Mouse (Mus musculus) intestine, embryonic 16.5 days (tissue): ENCODE results near the gene Iqcn. TPM values are rescaled to one million over a fixed set of nuclear protein-coding genes. Genes with fewer than 3 reads are reported as not detected.

ENCODE experiments used
- ATAC-seq: fragments of 200-750 bp; cut with Nextera tagmentation; 2 replicates; pipeline ENCODE4 v1.8.0; 2017; ENCODE audit warnings: moderate TSS enrichment, moderate library complexity
- H3K27ac ChIP-seq: fragments of 300-500 bp; sonication (generic); 2 replicates; pipeline ENCODE4 v1.5.1; 2014; ENCODE audit warnings: mild to moderate bottlenecking, low read length
- H3K27me3 ChIP-seq: fragments of 300-500 bp; sonication (generic); replicated peaks from 2 replicates; pipeline ENCODE4 v1.6.1; 2014; ENCODE audit warnings: low read length, control low read depth, mixed read lengths; ENCODE audit not compliant: control insufficient read depth, insufficient read depth
- H3K36me3 ChIP-seq: fragments of 300-500 bp; sonication (generic); 2 replicates; pipeline ENCODE4 v1.6.1; 2014; ENCODE audit warnings: low read length, control low read depth; ENCODE audit not compliant: control insufficient read depth, insufficient read depth
- H3K4me1 ChIP-seq: fragments of 300-500 bp; sonication (generic); 2 replicates; pipeline ENCODE4 v1.6.1; 2014; ENCODE audit warnings: low read length, control low read depth, mixed read lengths; ENCODE audit not compliant: control insufficient read depth, insufficient read depth
- H3K4me2 ChIP-seq: fragments of 300-500 bp; sonication (generic); 2 replicates; pipeline ENCODE4 v1.6.1; 2014; ENCODE audit warnings: low read depth, low read length, control low read depth
- H3K4me3 ChIP-seq: fragments of 300-500 bp; sonication (generic); 2 replicates; pipeline ENCODE4 v1.5.1; 2014; ENCODE audit warnings: mild to moderate bottlenecking, low read length
- H3K9ac ChIP-seq: fragments of 300-500 bp; sonication (generic); 2 replicates; pipeline ENCODE4 v1.6.1; 2014; ENCODE audit warnings: low read depth, low read length
- H3K9me3 ChIP-seq: fragments of 300-500 bp; sonication (generic); 2 replicates; pipeline ENCODE4 v1.6.1; 2016; ENCODE audit warnings: low read length, control low read depth; ENCODE audit not compliant: control insufficient read depth
- WGBS: fragments of 180-500 bp; shearing (Covaris S2); extraction: QIAGEN DNeasy Blood & Tissue Kit; methylation state at CpG from one replicate; pipeline ENCODE4 v1.1.7; 2014; 5-methylcytosine and 5-hydroxymethylcytosine counted together
- polyA plus RNA-seq: library from polyadenylated mRNA; unstranded; fragments of >200 nt; fragmentation: Nextera tagmentation; extraction: Ambion mirVana; gene quantifications from 2 replicates; pipeline ENCODE4 v1.2.1, GENCODE M21; 2015

Iqcn gene
- polyA plus RNA-seq, 1 experiment from 2014 or later: not detected

DNA sequence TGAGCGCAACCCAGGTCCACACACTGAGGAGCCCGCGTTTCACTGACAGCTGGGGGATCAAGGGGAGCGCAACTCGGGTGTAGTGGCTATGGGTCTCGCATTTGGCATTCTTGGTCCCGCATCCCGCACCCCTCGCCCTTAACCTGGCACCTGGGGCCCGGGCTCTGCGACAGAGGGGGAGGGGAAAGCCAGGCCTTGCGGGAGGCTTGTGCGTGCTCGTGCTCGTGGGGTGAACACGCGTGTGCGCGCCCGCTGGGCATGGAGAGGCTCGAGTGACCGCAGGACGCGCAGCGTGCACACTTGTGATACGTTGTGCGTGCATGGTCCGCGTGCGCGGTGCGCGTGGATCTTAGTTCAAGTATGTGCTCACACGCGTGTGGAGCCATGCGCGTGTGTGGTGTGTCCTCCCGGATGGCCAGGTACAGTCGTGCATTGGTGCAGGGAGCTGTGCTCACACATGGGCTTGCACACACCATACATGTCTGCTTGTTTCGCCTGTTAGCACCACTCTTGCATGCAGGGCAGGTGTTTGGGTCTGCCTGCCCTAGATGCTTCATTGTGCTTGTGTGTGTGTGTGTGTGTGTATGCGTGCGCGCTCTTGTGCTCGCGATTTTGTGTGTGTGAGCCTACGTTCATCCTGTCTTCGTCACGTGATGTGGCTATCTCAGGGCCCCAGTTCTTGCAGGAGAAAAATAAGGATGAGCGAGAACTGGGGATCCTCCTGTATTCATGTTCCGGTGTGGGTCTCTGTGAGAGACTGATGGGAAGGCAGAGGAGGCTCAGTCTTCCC, 51.8 kb downstream of the Iqcn start:
- Histone ChIP-seq H3K9me3 (no peaks in the 10 kb centered on the region), H3K4me1 (peaks cover 38% of the 10 kb centered on the region), H3K36me3 (peaks cover 4% of the 10 kb centered on the region; the same call in 1 of the 2 replicates), H3K27ac (peak overlapping the region; percentile 65), H3K4me2 (peak overlapping the region; percentile 98), H3K9ac (peak overlapping the region; percentile 91), H3K4me3 (peak overlapping the region; percentile 79), H3K27me3 (no peaks in the 10 kb centered on the region)
- WGBS: 11% methylated on average over 50 of the region's 50 CpGs
- peak; percentile 31 for ATAC-seq

DNA sequence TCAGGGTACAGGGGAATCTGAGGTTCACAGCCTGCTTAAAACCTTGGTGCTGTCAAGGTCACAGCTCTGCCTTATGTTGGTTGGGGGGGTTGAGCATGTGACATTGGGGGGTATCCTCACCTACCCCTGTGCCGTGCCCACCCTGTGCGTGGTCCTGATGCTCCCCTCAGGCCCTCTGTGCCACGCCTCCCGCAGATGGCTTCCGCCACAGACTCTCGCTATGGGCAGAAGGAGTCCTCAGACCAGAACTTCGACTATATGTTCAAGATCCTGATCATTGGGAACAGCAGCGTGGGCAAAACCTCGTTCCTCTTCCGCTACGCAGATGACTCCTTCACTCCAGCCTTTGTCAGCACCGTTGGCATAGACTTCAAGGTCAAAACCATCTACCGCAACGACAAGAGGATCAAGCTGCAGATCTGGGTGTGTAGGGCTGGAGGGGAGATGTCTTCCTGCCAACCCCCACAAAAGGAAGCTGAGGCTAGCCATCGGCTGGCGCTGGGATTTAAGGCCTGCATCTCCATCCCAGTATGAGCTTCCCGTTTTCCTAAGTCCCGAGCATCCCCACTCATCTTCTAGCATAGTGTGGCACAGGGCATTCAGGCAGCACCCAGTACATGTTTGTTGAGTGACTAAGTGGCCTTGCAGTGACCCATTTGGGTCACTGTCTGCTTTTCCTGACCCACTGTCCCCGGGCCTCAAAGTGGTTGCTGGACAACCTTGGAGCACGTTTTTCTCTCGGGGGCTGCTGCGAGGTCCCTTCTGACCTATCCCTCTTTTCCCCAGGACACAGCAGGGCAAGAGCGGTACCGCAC, 52.6 kb downstream of the Iqcn start:
- Histone ChIP-seq H3K4me3 (peak overlapping the region; percentile 79), H3K4me2 (peak overlapping the region; percentile 98), H3K9me3 (no peaks in the 10 kb centered on the region), H3K27me3 (no peaks in the 10 kb centered on the region), H3K27ac (no peak overlapping the region), H3K9ac (no peak overlapping the region), H3K36me3 (peaks cover 4% of the 10 kb centered on the region; the same call in 1 of the 2 replicates), H3K4me1 (peaks cover 41% of the 10 kb centered on the region)
- WGBS: 83% methylated on average over 24 of the region's 24 CpGs
- no peak for ATAC-seq

DNA sequence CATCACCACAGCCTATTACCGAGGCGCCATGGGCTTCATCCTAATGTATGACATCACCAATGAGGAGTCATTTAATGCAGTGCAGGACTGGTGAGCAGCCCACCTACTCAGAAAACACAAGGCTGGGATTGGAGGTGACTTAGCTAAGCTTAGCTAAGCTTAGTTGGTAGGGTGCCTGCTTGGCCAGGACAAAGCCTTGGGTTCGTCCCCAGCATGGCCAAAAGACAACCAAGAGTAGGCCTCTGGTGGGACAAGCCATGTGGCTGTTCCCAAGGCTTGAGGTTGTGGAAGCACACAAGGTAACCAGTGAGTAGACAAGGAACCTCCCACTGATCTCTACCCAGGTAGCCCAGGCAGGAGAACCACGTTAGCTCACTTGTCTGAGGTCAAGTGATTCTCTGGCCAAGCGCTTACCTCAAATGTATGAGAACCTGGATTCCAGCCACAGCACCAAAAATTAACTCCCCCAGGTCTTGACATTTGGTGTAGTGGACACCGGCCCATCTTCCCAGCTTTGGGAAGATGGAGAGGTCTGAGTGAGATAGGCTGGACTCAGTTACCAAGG, 53.3 kb downstream of the Iqcn start:
- Histone ChIP-seq H3K4me1 (peaks cover 44% of the 10 kb centered on the region), H3K9ac (no peak overlapping the region)

DNA sequence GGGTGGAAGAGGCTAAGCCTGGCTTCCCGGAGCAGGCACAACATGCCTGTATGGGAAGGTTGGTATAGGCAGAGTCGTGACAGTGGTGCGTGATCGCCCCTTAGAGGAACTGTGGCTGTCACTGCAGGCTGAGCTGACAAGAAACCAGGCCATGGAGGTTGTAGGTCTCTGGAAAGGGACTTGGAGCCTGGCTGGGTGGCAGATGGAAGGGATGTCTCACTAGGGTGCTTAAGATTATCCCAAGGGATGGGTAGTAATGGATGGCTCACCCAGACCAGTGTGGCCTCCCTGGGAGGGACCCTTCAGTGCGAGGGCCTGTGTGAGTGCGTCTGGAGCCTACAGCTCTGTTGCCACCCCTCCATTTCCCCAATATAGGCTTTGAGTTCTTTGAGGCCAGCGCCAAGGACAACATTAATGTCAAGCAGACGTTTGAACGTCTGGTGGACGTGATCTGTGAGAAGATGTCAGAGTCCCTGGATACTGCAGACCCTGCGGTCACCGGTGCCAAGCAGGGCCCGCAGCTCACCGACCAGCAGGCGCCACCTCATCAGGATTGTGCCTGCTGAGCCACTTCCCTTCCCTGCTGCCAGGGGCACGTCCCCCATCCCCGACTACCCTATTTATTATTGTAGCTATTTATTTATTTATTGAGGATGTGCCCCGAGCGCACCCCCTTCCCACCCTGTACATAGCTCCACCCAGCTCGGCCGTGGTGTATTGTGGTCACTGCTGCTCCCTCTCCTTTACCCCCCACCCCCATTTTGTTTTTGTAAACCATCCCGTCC, 54.5 kb downstream of the Iqcn start:
- no peak overlapping the region for H3K4me2 ChIP-seq
- no peaks in the 10 kb centered on the region for H3K9me3 ChIP-seq
- H3K27me3 ChIP-seq: no peaks in the 10 kb centered on the region
- H3K4me1 ChIP-seq: peaks cover 44% of the 10 kb centered on the region
- H3K4me3 ChIP-seq: no peak overlapping the region
- H3K9ac ChIP-seq: no peak overlapping the region
- H3K27ac ChIP-seq: no peak overlapping the region
- WGBS: 74% methylated on average over 22 of the region's 22 CpGs
- H3K36me3 ChIP-seq: peaks cover 4% of the 10 kb centered on the region; the same call in 1 of the 2 replicates
- no peak for ATAC-seq

More for the DNA sequence above, 53.3 kb downstream of the Iqcn start:
- 94% methylated on average over 6 of the region's 6 CpGs for whole genome bisulfite sequencing
- Histone ChIP-seq H3K9me3 (no peaks in the 10 kb centered on the region), H3K36me3 (peaks cover 4% of the 10 kb centered on the region; the same call in 1 of the 2 replicates), H3K27ac (no peak overlapping the region), H3K27me3 (no peaks in the 10 kb centered on the region), H3K4me3 (no peak overlapping the region), H3K4me2 (no peak overlapping the region)
- ATAC-seq: no peak

DNA sequence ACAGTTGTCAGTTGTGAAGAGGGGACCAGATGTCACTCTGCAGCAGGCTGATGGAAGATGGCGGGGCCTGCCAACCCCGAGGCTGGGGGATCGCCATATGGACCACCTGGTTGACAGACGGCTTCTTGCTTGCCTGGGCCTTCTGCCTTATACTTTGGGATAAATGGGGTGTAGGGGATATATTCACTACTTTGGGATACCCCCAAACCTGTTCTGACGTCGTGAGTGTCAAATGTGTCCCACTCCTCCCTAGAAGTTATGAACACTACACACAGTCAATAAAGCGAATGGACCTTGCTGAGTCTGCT, 55.0 kb downstream of the Iqcn start:
- 89% methylated on average over 7 of the region's 7 CpGs for WGBS
- no peak overlapping the region for H3K27ac ChIP-seq
- H3K9ac ChIP-seq: no peak overlapping the region
- H3K4me2 ChIP-seq: no peak overlapping the region
- H3K27me3 ChIP-seq: no peaks in the 10 kb centered on the region
- H3K9me3 ChIP-seq: no peaks in the 10 kb centered on the region
- H3K36me3 ChIP-seq: peaks cover 4% of the 10 kb centered on the region; the same call in 1 of the 2 replicates
- H3K4me1 ChIP-seq: peaks cover 39% of the 10 kb centered on the region
- no peak overlapping the region for H3K4me3 ChIP-seq
- ATAC-seq: no peak

DNA sequence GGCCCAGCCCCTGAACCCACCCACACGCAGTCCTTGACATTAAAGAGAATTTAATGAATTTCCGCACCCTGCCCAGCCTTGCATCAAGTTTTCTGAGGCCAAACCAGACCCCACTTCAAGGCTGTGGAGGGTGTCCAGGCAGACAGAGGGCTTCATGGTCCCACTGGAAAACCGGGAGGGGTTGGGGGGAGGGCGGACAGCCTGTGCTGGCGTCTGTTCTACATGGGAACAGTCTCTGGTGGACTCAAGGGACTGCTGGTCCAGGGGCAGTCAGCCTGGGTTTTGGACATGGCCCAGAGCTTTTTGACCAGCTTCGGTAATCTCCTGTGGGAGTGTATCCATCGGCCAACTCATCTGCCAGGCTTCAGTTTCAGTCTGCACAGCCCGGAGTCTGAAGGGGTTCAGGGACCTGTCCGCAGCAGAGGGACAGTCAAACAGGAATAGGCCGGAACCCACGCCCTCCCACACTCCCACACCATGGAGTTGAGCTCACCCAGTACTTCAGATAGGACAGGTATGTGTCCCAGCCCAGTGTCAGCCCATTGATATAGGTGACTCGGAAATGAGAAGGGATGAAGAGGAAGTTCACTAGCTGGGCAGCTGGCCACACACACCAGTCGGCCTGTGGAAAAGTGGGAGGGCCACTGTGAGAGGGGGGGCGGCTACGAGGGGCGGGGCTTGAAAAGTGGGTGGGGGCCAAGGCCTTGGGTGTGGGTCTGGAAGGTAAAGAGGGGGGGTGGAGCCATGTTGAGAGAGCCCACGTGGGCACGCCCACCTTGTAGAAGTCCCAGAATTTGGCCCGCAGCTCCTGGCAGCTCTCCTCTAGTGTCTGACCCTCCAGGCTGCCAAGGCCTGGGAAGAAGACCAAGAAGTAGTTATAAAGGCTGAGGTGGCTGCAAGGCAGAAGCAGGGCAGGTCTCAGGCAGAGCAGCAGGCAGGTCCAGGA, 55.6 kb downstream of the Iqcn start:
- Histone ChIP-seq H3K36me3 (peaks cover 7% of the 10 kb centered on the region; the same call in 1 of the 2 replicates), H3K4me2 (no peak overlapping the region), H3K4me1 (peaks cover 37% of the 10 kb centered on the region), H3K9me3 (no peaks in the 10 kb centered on the region), H3K4me3 (no peak overlapping the region), H3K27me3 (no peaks in the 10 kb centered on the region), H3K27ac (no peak overlapping the region), H3K9ac (peak overlapping the region; percentile 32)
- 66% methylated on average over 19 of the region's 19 CpGs for WGBS
- no peak for ATAC-seq

DNA sequence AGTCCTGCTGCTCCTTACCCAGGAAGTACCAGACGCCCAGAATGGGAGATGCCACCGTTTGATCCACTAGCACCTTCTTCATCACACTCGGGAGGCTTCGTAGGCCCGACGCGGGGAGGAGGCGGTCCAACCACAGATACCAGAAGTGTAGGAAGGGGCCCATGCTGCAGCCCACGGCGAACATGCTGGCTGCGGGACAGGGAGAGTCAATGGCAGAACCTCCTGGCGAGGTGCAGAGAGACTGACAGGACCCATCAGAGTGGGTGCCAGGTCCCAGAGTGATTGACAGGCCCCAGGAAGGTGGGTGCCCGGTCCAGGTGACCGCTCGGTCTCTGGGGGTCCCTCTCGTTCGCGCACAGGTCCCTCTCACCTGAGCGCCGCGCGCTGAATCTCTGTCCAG, 57.1 kb downstream of the Iqcn start:
- no peaks in the 10 kb centered on the region for H3K27me3 ChIP-seq
- WGBS: under 1% methylated on average over 22 of the region's 22 CpGs
- peaks cover 7% of the 10 kb centered on the region; the same call in 1 of the 2 replicates for H3K36me3 ChIP-seq
- peak overlapping the region; percentile 85 for H3K9ac ChIP-seq
- H3K9me3 ChIP-seq: no peaks in the 10 kb centered on the region
- H3K27ac ChIP-seq: peak overlapping the region; percentile 74
- H3K4me2 ChIP-seq: peak overlapping the region; percentile 94
- H3K4me3 ChIP-seq: peak overlapping the region; percentile 68
- H3K4me1 ChIP-seq: peaks cover 31% of the 10 kb centered on the region
- ATAC-seq: no peak

DNA sequence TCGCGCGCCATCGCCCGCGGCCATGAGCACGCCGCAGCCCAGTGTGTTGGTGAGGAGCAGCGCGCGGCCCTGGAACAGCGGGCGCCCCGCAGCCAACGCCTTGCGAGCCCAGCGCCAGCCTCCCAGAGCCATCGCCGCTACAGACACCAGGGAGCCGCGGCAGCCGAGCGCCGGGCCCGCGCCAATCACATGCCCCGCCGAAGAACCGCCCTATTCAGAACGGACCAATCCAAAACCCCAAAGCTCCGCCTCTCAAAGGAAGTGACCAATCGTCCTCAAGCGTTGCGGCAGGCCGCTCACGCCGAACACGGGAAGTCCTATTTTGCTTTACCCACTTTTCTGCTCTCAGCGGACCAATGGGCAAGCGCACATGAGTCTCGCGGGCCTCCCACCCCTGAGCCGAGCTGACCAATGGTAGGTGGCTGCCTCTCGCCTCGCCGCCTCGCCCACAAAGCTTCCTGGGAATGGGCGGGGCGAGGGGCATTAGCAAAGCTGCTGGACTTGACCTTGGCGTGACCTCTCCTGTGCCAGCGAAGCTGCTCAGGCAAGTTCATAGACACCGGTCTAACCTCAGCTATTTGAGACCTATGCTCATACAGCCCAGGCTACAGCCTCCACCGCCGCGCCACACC, 57.6 kb downstream of the Iqcn start, which contains the start of gene Mpv17l2:
Gene Mpv17l2 (minus strand): TSS at position 172 of the 632 bp plus-strand sequence.
- Histone ChIP-seq H3K4me1 (peaks cover 27% of the 10 kb centered on the region), H3K27ac (peak within 1 kb of the TSS; percentile 78), H3K36me3 (peaks cover 6% of the 10 kb centered on the region; the same call in 1 of the 2 replicates), H3K27me3 (no peaks in the 10 kb centered on the region), H3K4me2 (peak within 1 kb of the TSS; percentile 94), H3K9me3 (no peaks in the 10 kb centered on the region), H3K4me3 (peak within 1 kb of the TSS; percentile 68), H3K9ac (peak within 1 kb of the TSS; percentile 85)
- 1% methylated on average over 55 of the region's 55 CpGs for WGBS
- peak; percentile 91 for ATAC-seq
